Mouse (Mus musculus) brain, embryonic 14.5 days (tissue): ENCODE measurements around the gene Cwh43. TPM values are rescaled to one million over a fixed set of nuclear protein-coding genes. Genes with fewer than 3 reads are reported as not detected.

Source experiments
- DNase-seq: peaks from one replicate; pipeline ENCODE4 v3.0.0-alpha.2; 2011; ENCODE audit warnings: low read depth
- CTCF ChIP-seq: fragments of 200-500 bp; IDR thresholded peaks from 2 replicates; pipeline ENCODE4 v1.5.1; 2012; ENCODE audit warnings: inconsistent platforms, mild to moderate bottlenecking, moderate library complexity, borderline replicate concordance; ENCODE audit not compliant: insufficient read depth, insufficient read length; ENCODE audit errors: extremely low read depth
- POLR2A ChIP-seq: fragments of 200-500 bp; IDR thresholded peaks from 2 replicates; pipeline ENCODE4 v1.6.1; 2012; ENCODE audit warnings: mild to moderate bottlenecking, inconsistent platforms, borderline replicate concordance; ENCODE audit not compliant: poor library complexity, insufficient read depth, insufficient read length, severe bottlenecking; ENCODE audit errors: extremely low read depth
- polyA plus RNA-seq: library from polyadenylated mRNA; depleted of rRNA; stranded (reverse); fragments of >200 nt; gene quantifications from 2 replicates; pipeline ENCODE4 v1.2.3, GENCODE M21; 2012

Gene Cwh43
- polyA plus RNA-seq, 1 experiment, result 0.25 TPM

GRCm38 (mm10) chr5:73406861-73407260, 986 bp downstream of the Cwh43 start:
- TF ChIP-seq CTCF (peak; percentile 10; the same call in 1 of the 2 replicates), POLR2A (no peak)
- no peak for DNase-seq

GRCm38 (mm10) chr5:73409970-73410369, 4.1 kb downstream of the Cwh43 start:
- TF ChIP-seq POLR2A (no peak), CTCF (no peak)
- DNase-seq, result no peak

DNA sequence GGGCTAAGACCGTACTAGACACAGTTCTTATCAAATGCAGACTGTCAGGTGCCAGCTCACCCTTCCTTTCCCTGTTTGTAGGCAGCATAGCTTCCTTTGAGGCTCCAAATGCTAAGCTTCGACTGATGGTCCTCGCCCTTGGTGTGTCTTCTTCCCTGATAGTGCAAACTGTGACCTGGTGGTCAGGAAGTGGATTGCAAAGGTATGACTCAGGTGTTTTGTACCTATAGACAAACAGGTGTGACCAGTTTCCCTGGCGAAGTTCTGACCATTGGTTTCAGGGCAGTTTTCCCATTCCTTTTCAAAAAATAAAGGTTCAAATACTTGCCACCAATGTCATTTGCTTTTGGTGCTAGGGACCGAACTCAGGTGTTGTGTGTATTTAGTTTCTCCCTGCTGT, 5.9 kb downstream of the Cwh43 start:
- no peak for DNase-seq
- TF ChIP-seq POLR2A (no peak), CTCF (no peak)

DNA sequence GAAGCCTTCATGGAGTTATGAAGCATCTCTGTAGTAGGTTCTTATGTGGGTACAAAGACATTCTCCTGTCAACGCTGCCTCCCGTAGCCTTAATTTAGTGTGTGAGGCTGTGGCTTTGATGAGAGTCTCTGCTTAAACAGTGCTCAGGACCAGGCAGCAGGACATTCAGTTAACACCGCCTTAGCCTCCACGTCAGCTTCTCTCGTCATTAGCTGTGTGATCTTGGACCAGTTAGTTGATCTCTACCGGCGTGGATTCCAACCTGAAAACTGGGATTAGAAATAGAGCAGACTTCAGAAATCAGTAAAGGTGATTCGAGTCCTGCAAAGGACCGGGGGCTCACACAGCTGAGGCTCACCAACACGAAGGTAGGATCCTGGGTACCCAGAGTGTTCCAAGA, 8.3 kb downstream of the Cwh43 start:
- TF ChIP-seq POLR2A (no peak), CTCF (no peak)
- no peak for DNase-seq

GRCm38 (mm10) chr5:73419045-73419695, 13.3 kb downstream of the Cwh43 start:
- TF ChIP-seq POLR2A, result no peak
- TF ChIP-seq CTCF, result no peak
- no peak for DNase-seq

DNA sequence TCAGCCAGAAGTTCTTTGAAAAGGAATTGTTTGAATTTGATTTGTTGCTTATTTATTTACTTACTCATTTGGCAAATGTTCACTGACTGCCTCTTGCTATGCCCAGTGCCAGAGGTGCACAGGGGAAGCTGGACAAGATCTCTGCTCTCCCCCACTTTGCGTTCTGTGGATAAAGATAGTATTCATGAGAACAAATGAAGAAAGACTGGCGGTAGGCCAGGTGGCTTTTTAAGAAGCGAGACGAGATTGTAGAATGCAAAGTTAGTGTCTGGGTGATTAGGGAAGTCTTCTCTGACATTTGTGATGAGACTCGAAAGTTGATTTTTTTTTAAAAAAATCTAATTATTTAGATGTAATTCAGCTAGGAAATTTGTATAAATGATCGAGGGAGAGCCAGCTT, 20.9 kb downstream of the Cwh43 start:
- TF ChIP-seq CTCF, result no peak
- TF ChIP-seq POLR2A, result no peak
- DNase-seq, result no peak

DNA sequence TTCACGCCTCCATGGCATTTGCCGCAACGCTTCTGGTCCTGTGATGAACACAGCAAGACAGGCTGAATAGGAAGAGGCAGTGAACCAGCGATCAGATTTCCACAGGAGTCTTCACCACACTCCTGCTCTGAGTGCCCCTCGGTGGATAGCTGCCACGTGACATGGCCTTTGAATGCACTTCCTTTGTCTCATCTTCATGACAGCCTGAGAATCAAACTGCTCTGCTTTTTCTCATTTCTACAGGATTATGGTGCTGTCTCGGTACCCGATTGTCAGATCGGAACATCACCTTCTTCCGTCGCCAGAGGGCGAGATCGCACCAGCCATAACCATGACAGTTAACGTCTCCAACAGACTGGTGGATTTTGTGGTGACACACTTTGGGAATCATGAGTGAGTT, 25.7 kb downstream of the Cwh43 start:
- TF ChIP-seq POLR2A, result no peak
- TF ChIP-seq CTCF, result peak; percentile 89
- peak; percentile 90 for DNase-seq

DNA sequence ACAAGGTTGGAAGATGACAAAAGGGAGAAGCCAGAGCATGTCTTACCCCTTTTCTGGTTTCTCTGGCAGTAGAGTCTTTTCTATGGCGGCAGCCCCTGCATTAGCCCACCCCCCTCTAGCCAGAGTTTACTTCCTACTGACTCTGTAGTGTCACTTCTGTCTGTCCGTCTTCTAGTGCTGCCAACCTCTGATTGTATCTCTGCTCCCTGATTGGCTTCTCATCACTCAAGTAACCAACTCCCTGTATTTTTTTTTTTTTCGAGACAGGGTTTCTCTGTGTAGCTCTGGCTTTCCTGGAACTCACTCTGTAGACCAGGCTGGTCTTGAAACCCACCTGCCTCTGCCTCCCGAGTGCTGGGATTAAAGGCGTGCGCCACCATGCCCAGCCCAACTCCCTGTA, 26.9 kb downstream of the Cwh43 start:
- no peak for TF ChIP-seq POLR2A
- no peak for TF ChIP-seq CTCF
- DNase-seq, result no peak

DNA sequence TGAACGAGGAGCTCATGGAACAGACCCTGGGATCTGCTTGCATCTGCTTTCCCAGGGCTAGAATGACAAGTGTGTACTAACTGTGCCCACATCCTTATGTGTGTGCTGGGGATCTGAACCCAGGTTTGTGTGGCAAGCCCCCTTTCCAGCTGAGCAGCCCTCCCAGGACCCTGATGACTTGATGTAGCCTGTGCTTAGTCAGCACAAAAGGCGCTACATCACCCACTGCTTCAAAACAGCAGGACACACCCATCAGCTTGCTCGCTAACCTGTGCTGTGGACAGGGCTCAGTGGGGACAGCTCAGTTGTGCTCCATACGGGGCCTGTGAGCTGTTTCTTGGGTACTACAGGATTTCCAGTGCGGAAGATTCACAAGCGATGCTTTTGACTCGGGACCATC, 28.9 kb downstream of the Cwh43 start:
- TF ChIP-seq POLR2A (no peak), CTCF (no peak)
- DNase-seq, result no peak

DNA sequence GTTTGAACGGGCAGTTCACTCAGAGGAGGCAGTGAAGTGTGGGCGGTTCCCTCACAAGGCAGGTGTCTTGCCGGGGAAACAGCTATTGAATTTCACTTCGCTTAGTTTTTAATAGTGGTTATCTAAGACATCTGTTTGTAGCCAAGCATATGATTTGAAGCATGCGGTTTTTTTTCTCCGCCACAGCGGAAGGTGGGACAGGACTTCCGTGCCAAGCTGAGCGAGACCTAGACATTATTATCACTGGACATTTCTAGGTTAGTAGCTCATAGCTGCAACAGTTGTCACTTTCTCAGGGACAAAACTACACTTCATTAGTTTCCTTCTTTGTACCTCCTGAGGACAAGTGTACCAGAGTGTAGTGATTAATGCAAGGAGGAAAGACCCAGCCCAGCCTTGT, 36.3 kb downstream of the Cwh43 start:
- DNase-seq, result no peak
- TF ChIP-seq CTCF (no peak), POLR2A (no peak)

- DNase-seq, result no peak
- no peak for TF ChIP-seq CTCF
- TF ChIP-seq POLR2A, result no peak
These were observed 44.4 kb downstream of the Cwh43 start for GRCm38 (mm10) chr5:73450276-73450675.

DNA sequence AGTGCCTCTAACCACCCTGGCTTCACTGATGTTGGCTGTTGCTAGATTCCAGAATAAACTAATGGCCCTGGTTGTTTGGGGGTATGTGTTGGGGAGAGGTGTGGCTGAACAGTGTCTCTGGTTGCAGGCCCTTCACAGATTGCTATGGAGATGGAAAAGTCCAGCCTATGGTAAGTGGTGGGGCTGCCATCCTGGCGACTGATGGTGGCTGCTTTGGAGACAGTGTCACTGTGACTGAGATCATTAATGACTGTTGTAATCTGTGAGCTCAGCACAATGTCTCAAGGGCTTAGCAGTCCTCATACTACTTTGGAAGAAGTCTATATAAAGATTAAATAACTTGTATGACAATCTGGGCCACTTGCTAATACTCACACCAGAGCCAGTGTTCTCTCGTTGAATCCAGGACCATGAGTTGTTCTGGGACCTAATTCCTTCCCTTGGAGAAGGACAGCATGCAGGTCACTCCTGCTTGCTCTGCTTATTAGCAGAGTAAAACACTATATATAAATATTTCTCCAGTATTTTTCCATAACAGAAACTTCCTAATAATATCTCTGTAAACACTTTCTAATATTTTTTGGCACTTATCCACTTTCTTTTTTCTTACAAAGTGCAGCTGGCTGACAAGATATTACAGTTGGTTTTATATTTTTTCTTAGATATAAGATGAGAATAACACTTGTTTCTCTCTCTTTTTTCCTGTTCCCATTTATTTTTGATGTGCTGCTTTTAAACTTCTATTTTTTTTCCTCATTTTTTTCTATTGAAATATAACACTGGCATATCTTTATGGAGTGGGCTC, 48.8 kb downstream of the Cwh43 start:
- TF ChIP-seq POLR2A, result no peak
- no peak for TF ChIP-seq CTCF

More for the DNA sequence above, 48.8 kb downstream of the Cwh43 start:
- no peak for DNase-seq
